Comparison of ENCODE assay signal across 26 mouse cellular contexts in the genomic region with DNA sequence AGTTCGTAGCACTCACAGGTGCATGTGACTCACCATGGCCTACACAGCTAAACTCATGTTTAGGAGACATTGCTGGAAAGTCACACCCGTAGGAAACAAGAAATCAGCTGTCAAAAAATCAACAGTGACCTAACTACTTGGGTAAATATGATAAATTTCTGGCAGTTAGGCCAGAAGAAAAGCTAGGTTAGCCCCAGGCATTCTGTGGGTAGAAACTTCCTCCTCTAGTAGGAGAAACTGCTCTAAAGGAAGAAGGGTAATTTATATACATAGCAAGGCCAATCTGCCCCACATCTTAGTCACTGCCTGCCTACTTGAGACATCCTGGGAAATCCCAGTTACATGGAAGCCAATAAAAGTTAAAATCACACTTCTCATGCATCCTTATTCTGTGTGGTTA.
DNase-seq lines count a peak whose midpoint lies in the region; ATAC-seq and TF ChIP-seq lines count a peak whose summit lies in the region.
"Had no signal": no experiment of that assay in that cellular context is flagged by ENCODE, and none has a peak within 500 bp of the region (broad histone marks: within the 10 kb centered on the region; RNA-seq: fewer than 3 reads in every experiment).

No protein-coding gene starts in this region.

- 92% methylated on average over 2 of the region's 2 CpGs for WGBS in midbrain, embryonic 13.5 days
- 94% methylated on average over 2 of the region's 2 CpGs for WGBS in forebrain, embryonic 16.5 days

- H3K4me3 ChIP-seq in G1E (ENCODE audit: low read depth, low read length): no peak overlapping the region
- no peak overlapping the region for H3K4me3 ChIP-seq in midbrain, embryonic 13.5 days (replicated peaks)
- H3K4me3 ChIP-seq in forebrain, embryonic 16.5 days (replicated peaks; ENCODE audit: low read length): no peak overlapping the region
- H3K4me3 ChIP-seq: forebrain, embryonic 13.5 days; heart, embryonic 12.5 days; limb, embryonic 13.5 days; liver, embryonic 12.5 days; myocyte; neural tube, embryonic 13.5 days had no signal

- no peaks in the 10 kb centered on the region for H3K36me3 ChIP-seq in G1E (replicated peaks)
- H3K36me3 ChIP-seq in midbrain, embryonic 13.5 days: no peaks in the 10 kb centered on the region
- no peaks in the 10 kb centered on the region for H3K36me3 ChIP-seq in forebrain, embryonic 16.5 days (ENCODE audit: control insufficient read depth, insufficient read depth)
- H3K36me3 ChIP-seq: heart, embryonic 12.5 days; limb, embryonic 13.5 days; liver, embryonic 12.5 days; neural tube, embryonic 13.5 days had no signal

- no peak for TF ChIP-seq CTCF in G1E (IDR thresholded peaks at IDR 0.05; ENCODE audit: low read depth, low read length)

- ATAC-seq in G1E (ENCODE audit: extremely low read depth, insufficient number of reproducible peaks, low FRiP score, poor library complexity, severe bottlenecking): 0 out of 2 replicates have a peak, but pooled peaks have one; percentile 35
- peak; percentile 50 for ATAC-seq in common myeloid progenitor, adult 5-6 weeks (replicated peaks; ENCODE audit: low read depth, poor library complexity, severe bottlenecking)
- peak; percentile 45 for ATAC-seq in megakaryocyte progenitor cell, adult 5-6 weeks (replicated peaks; ENCODE audit: poor library complexity)
- ATAC-seq in midbrain, embryonic 13.5 days: no peak
- no peak for ATAC-seq in forebrain, embryonic 16.5 days
- ATAC-seq: forebrain, embryonic 13.5 days; liver, embryonic 12.5 days had no signal

- H3K4me1 ChIP-seq in G1E (ENCODE audit: insufficient read depth, low read depth, low read length): peaks cover 34% of the 10 kb centered on the region
- H3K4me1 ChIP-seq in midbrain, embryonic 13.5 days (replicated peaks): 0 out of 2 replicates have a peak, but pooled peaks cover 1% of the 10 kb centered on the region
- peaks cover 1% of the 10 kb centered on the region; the same call in 1 of the 2 replicates for H3K4me1 ChIP-seq in forebrain, embryonic 16.5 days (replicated peaks; ENCODE audit: control insufficient read depth, insufficient read depth, low read length)
- H3K4me1 ChIP-seq: limb, embryonic 13.5 days; liver, embryonic 12.5 days; neural tube, embryonic 13.5 days had no signal

- DNase-seq in 3T3-L1 (ENCODE audit: low read depth, low spot score): peak; percentile 29
- no peak for DNase-seq in G1E (ENCODE audit: low spot score)
- DNase-seq in right cerebral cortex, postnatal 4 days: no peak
- DNase-seq: cerebellum, adult 8-10 months; cerebellum, postnatal 36 days; gastrocnemius, postnatal 14 days; heart, adult 18-20 months; heart, postnatal 10 days; kidney, postnatal 36 days; lung, adult 18-20 months; lung, postnatal 36 days; midbrain, embryonic 14.5 days; retina, postnatal 1 day; right cerebral cortex, postnatal 25 days; thymus, adult 2 months had no signal

- H3K27me3 ChIP-seq in G1E (ENCODE audit: insufficient read depth, low read length): no peaks in the 10 kb centered on the region
- no peaks in the 10 kb centered on the region; the same call in 1 of the 2 replicates for H3K27me3 ChIP-seq in midbrain, embryonic 13.5 days
- no peaks in the 10 kb centered on the region for H3K27me3 ChIP-seq in forebrain, embryonic 16.5 days (replicated peaks; ENCODE audit: control insufficient read depth, insufficient read depth, low read length)
- H3K27me3 ChIP-seq: forebrain, embryonic 13.5 days; heart, embryonic 12.5 days; limb, embryonic 13.5 days; liver, embryonic 12.5 days; neural tube, embryonic 13.5 days had no signal

- H3K27ac ChIP-seq in midbrain, embryonic 13.5 days: no peak overlapping the region
- H3K27ac ChIP-seq in forebrain, embryonic 16.5 days (ENCODE audit: low read length): no peak overlapping the region
- H3K27ac ChIP-seq: forebrain, embryonic 13.5 days; hindbrain, embryonic 14.5 days; limb, embryonic 13.5 days; liver, embryonic 12.5 days; neural tube, embryonic 13.5 days had no signal

- no peaks in the 10 kb centered on the region for H3K9me3 ChIP-seq in G1E (replicated peaks)
- no peaks in the 10 kb centered on the region for H3K9me3 ChIP-seq in midbrain, embryonic 13.5 days
- no peaks in the 10 kb centered on the region for H3K9me3 ChIP-seq in forebrain, embryonic 16.5 days (ENCODE audit: control insufficient read depth, low read length)
- H3K9me3 ChIP-seq: forebrain, embryonic 13.5 days; limb, embryonic 13.5 days; liver, embryonic 12.5 days; neural tube, embryonic 13.5 days had no signal

- H3K9ac ChIP-seq in midbrain, embryonic 13.5 days (replicated peaks): no peak overlapping the region
- no peak overlapping the region for H3K9ac ChIP-seq in forebrain, embryonic 16.5 days (replicated peaks; ENCODE audit: low read depth, low read length)
- H3K9ac ChIP-seq: forebrain, embryonic 13.5 days; heart, embryonic 12.5 days; hindbrain, embryonic 14.5 days; limb, embryonic 13.5 days; liver, embryonic 12.5 days; neural tube, embryonic 13.5 days had no signal

- H3K4me2 ChIP-seq in midbrain, embryonic 13.5 days (replicated peaks): no peak overlapping the region
- H3K4me2 ChIP-seq in forebrain, embryonic 16.5 days (ENCODE audit: low read length): no peak overlapping the region
- H3K4me2 ChIP-seq: forebrain, embryonic 13.5 days; heart, embryonic 12.5 days; hindbrain, embryonic 14.5 days; limb, embryonic 13.5 days; liver, embryonic 12.5 days; neural tube, embryonic 13.5 days had no signal

Comparison
In these comparisons a context has a peak if more than half of its experiments do, and no peak if none do; other contexts are left out.
1. ATAC-seq: peak in G1E (single experiment), common myeloid progenitor, adult 5-6 weeks (single experiment) and megakaryocyte progenitor cell, adult 5-6 weeks (single experiment); none in midbrain, embryonic 13.5 days (single experiment) and forebrain, embryonic 16.5 days (single experiment).